Mouse (Mus musculus): ENCODE results near the gene Nampt.

- TF ChIP-seq TAL1 (IDR thresholded peaks at IDR 0.05; ENCODE audit: low read length), result no peak
- no peak for TF ChIP-seq GATA1 (IDR thresholded peaks at IDR 0.05; ENCODE audit: low read length)
These were observed 67.0 kb downstream of the Nampt start for GRCm38 (mm10) chr12:32886353-32886752.

All from erythroblast, embryonic 14.5 days (primary cell).